Mouse (Mus musculus): Measurements from ENCODE around the gene Ppp1r26.

Ppp1r26 gene

GRCm38 (mm10) chr2:28498431-28498830 is 51.8 kb downstream of the Ppp1r26 start:
- DNase-seq: no peak

- no peak for DNase-seq
Measured at GRCm38 (mm10) chr2:28502987-28503386, 56.4 kb downstream of the Ppp1r26 start.

- DNase-seq: no peak
Measured at GRCm38 (mm10) chr2:28504676-28505075, 58.1 kb downstream of the Ppp1r26 start.

All from thymus, postnatal 36 days (tissue).